Mouse (Mus musculus): ENCODE measurements around the gene Cnbd2. TPM values are rescaled to one million over a fixed set of nuclear protein-coding genes. Genes with fewer than 3 reads are reported as not detected.

Gene Cnbd2
- polyA plus RNA-seq, 1 experiment from 2014 or later = 1.9 TPM

Small RNA genes within 50 kb of the gene (microRNA-seq; reads per million reads assigned to microRNA genes)
- not detected for gene Gm22758
- gene Gm22759 = not detected

Other genes with a start within 250 kb of the Cnbd2 start
- gene Spag4, start 247.1 kb upstream of the Cnbd2 start, polyA plus RNA-seq (2015; fragmentation: Nextera tagmentation; extraction: Ambion mirVana) = 0.62 and 1.1 TPM in 2 replicates
- gene Cpne1, start 200.3 kb upstream of the Cnbd2 start, polyA plus RNA-seq (2015; fragmentation: Nextera tagmentation; extraction: Ambion mirVana) = 20.8 and 22.6 TPM in 2 replicates
- 7.4 and 9.7 TPM in 2 replicates for gene Rbm12, start 200.3 kb upstream of the Cnbd2 start, polyA plus RNA-seq (2015; fragmentation: Nextera tagmentation; extraction: Ambion mirVana)
- gene Gm28036, start 185.2 kb upstream of the Cnbd2 start, polyA plus RNA-seq (2015; fragmentation: Nextera tagmentation; extraction: Ambion mirVana) = 3.9 and 4.0 TPM in 2 replicates
- gene Romo1, start 168.3 kb upstream of the Cnbd2 start, polyA plus RNA-seq (2015; fragmentation: Nextera tagmentation; extraction: Ambion mirVana) = 159 and 192 TPM in 2 replicates
- gene Nfs1, start 168.1 kb upstream of the Cnbd2 start, polyA plus RNA-seq (2015; fragmentation: Nextera tagmentation; extraction: Ambion mirVana) = 50.7 and 52.3 TPM in 2 replicates
- gene Rbm39, start 132.1 kb upstream of the Cnbd2 start, polyA plus RNA-seq (2015; fragmentation: Nextera tagmentation; extraction: Ambion mirVana) = 207 and 223 TPM in 2 replicates
- 10.8 and 14.7 TPM in 2 replicates for gene Phf20, start 115.8 kb upstream of the Cnbd2 start, polyA plus RNA-seq (2015; fragmentation: Nextera tagmentation; extraction: Ambion mirVana)
- 26.3 and 28.5 TPM in 2 replicates for gene Scand1, start 405 bp downstream of the Cnbd2 start, polyA plus RNA-seq (2015; fragmentation: Nextera tagmentation; extraction: Ambion mirVana)
- 0.54 and 0.55 TPM in 2 replicates for gene Epb41l1, start 108.6 kb downstream of the Cnbd2 start, polyA plus RNA-seq (2015; fragmentation: Nextera tagmentation; extraction: Ambion mirVana)
- 12.2 and 12.3 TPM in 2 replicates for gene Aar2, start 235.3 kb downstream of the Cnbd2 start, polyA plus RNA-seq (2015; fragmentation: Nextera tagmentation; extraction: Ambion mirVana)